Mouse (Mus musculus) MEL (cell line): ENCODE data around the gene Sptbn1. TPM values are rescaled to one million over a fixed set of nuclear protein-coding genes. Genes with fewer than 3 reads are reported as not detected.

ENCODE experiments used
- DNase-seq: peaks from one replicate; pipeline ENCODE4 v3.0.0; 2011; ENCODE audit warnings: low read depth, low spot score
- H3K27ac ChIP-seq: 2 replicates; pipeline ENCODE4 v1.5.1; 2012; ENCODE audit warnings: low read depth, mild to moderate bottlenecking, control low read depth, low read length, moderate library complexity; ENCODE audit not compliant: control insufficient read depth
- H3K27me3 ChIP-seq, 2 experiments: fragments of 150-350 bp in 1 of 2; sonication (generic) in 1 of 2; 2 replicates each; pipeline ENCODE4 v1.6.1; 2012; ENCODE audit warnings: low read length in 2 of 2, mild to moderate bottlenecking in 2 of 2, improper control_type of control experiment in 1 of 2, moderate library complexity in 1 of 2; ENCODE audit not compliant: insufficient read depth in 2 of 2, control insufficient read depth in 1 of 2
- H3K36me3 ChIP-seq, 2 experiments: 2 replicates each; pipeline ENCODE4 v1.6.1; 2012 to 2014; ENCODE audit warnings: low read length in 2 of 2, improper control_type of control experiment in 1 of 2, inconsistent platforms in 1 of 2, mild to moderate bottlenecking in 1 of 2; ENCODE audit not compliant: insufficient read depth in 2 of 2, control insufficient read depth in 1 of 2
- H3K4me1 ChIP-seq, 2 experiments: fragments of 150-350 bp in 1 of 2; sonication (generic) in 1 of 2; 2 replicates each; pipeline ENCODE4 v1.6.1; 2012; ENCODE audit warnings: low read length in 2 of 2, improper control_type of control experiment in 1 of 2, mild to moderate bottlenecking in 1 of 2; ENCODE audit not compliant: insufficient read depth in 2 of 2, control insufficient read depth in 1 of 2
- H3K4me3 ChIP-seq, 2 experiments: fragments of 150-350 bp in 1 of 2; sonication (generic) in 1 of 2; 2 replicates each; pipeline ENCODE4 v1.5.1; 2012; ENCODE audit warnings: low read depth in 2 of 2, low read length in 2 of 2, mild to moderate bottlenecking in 2 of 2, moderate library complexity in 2 of 2, control low read depth in 1 of 2, improper control_type of control experiment in 1 of 2; ENCODE audit not compliant: control insufficient read depth in 1 of 2, insufficient read depth in 1 of 2
- H3K79me2 ChIP-seq: 2 replicates; pipeline ENCODE4 v1.6.1; 2012; ENCODE audit warnings: mild to moderate bottlenecking, low read length, moderate library complexity; ENCODE audit not compliant: control insufficient read depth, poor library complexity, insufficient read depth
- H3K9ac ChIP-seq: 2 replicates; pipeline ENCODE4 v1.6.1; 2012; ENCODE audit warnings: low read depth, mild to moderate bottlenecking, control low read depth, low read length, moderate library complexity; ENCODE audit not compliant: control insufficient read depth, poor library complexity, severe bottlenecking
- H3K9me3 ChIP-seq: fragments of 150-350 bp; sonication (generic); replicated peaks from 2 replicates; pipeline ENCODE4 v1.6.1; 2012; ENCODE audit warnings: mild to moderate bottlenecking, low read length, improper control_type of control experiment, moderate library complexity; ENCODE audit not compliant: insufficient read depth
- BHLHE40 ChIP-seq: IDR thresholded peaks from 2 replicates; pipeline ENCODE4 v1.6.1; 2012; ENCODE audit warnings: low read depth, mild to moderate bottlenecking, inconsistent platforms, low read length, improper control_type of control experiment, borderline replicate concordance
- E2F4 ChIP-seq: IDR thresholded peaks from 2 replicates; pipeline ENCODE4 v1.6.1; 2011; ENCODE audit warnings: low read depth, low read length, improper control_type of control experiment, borderline replicate concordance
- ETS1 ChIP-seq: IDR thresholded peaks from 2 replicates; pipeline ENCODE4 v1.6.1; 2012; ENCODE audit warnings: low read depth, mild to moderate bottlenecking, inconsistent platforms, low read length, improper control_type of control experiment, moderate library complexity
- GATA1 ChIP-seq: IDR thresholded peaks from 2 replicates; pipeline ENCODE4 v1.6.1; 2011; ENCODE audit warnings: low read depth, low read length, improper control_type of control experiment
- JUND ChIP-seq: IDR thresholded peaks from 2 replicates; pipeline ENCODE4 v1.6.1; 2011; ENCODE audit warnings: low read depth, mild to moderate bottlenecking, improper control_type of control experiment, low read length
- MAX ChIP-seq: IDR thresholded peaks from 2 replicates; pipeline ENCODE4 v1.6.1; 2011; ENCODE audit warnings: low read length, improper control_type of control experiment
- MEF2A ChIP-seq: IDR thresholded peaks from 2 replicates; pipeline ENCODE4 v1.6.1; 2014; ENCODE audit warnings: low read depth, mild to moderate bottlenecking, inconsistent platforms, low read length, improper control_type of control experiment; ENCODE audit not compliant: poor library complexity, insufficient replicate concordance, severe bottlenecking; ENCODE audit errors: extremely low read depth
- MYB ChIP-seq: IDR thresholded peaks from 2 replicates; pipeline ENCODE4 v1.6.1; 2011; ENCODE audit warnings: mild to moderate bottlenecking, low read depth, low read length, improper control_type of control experiment
- NELFE ChIP-seq: IDR thresholded peaks from 2 replicates; pipeline ENCODE4 v1.6.1; 2011; ENCODE audit warnings: low read depth, low read length, improper control_type of control experiment
- NRF1 ChIP-seq: IDR thresholded peaks from 2 replicates; pipeline ENCODE4 v1.6.1; 2014; ENCODE audit warnings: low read depth, mild to moderate bottlenecking, inconsistent platforms, low read length, improper control_type of control experiment, moderate library complexity; ENCODE audit not compliant: poor library complexity, insufficient read depth, severe bottlenecking
- POLR2A ChIP-seq, 2 experiments: IDR thresholded peaks; 2 replicates each; pipeline ENCODE4 v1.6.1; 2011 to 2012; ENCODE audit warnings: low read length in 2 of 2, mild to moderate bottlenecking in 2 of 2, control low read depth in 1 of 2, improper control_type of control experiment in 1 of 2, low read depth in 1 of 2, moderate library complexity in 1 of 2; ENCODE audit not compliant: control insufficient read depth in 1 of 2, insufficient read depth in 1 of 2, poor library complexity in 1 of 2
- RAD21 ChIP-seq: IDR thresholded peaks from 2 replicates; pipeline ENCODE4 v1.6.1; 2011; ENCODE audit warnings: mild to moderate bottlenecking, low read depth, low read length, improper control_type of control experiment
- RCOR1 ChIP-seq: IDR thresholded peaks from 2 replicates; pipeline ENCODE4 v1.6.1; 2012; ENCODE audit warnings: low read depth, mild to moderate bottlenecking, inconsistent platforms, low read length, improper control_type of control experiment
- SMC3 ChIP-seq: IDR thresholded peaks from 2 replicates; pipeline ENCODE4 v1.6.1; 2011; ENCODE audit warnings: low read depth, low read length, improper control_type of control experiment
- TBP ChIP-seq: IDR thresholded peaks from 2 replicates; pipeline ENCODE4 v1.8.0; 2011; ENCODE audit warnings: low read depth, low read length, improper control_type of control experiment
- TCF12 ChIP-seq: IDR thresholded peaks from 2 replicates; pipeline ENCODE4 v1.6.1; 2014; ENCODE audit warnings: low read depth, mild to moderate bottlenecking, inconsistent platforms, low read length, improper control_type of control experiment, moderate library complexity
- USF1 ChIP-seq: IDR thresholded peaks from 2 replicates; pipeline ENCODE4 v1.6.1; 2014; ENCODE audit warnings: low read depth, mild to moderate bottlenecking, inconsistent platforms, low read length, improper control_type of control experiment, moderate library complexity
- ZC3H11A ChIP-seq: IDR thresholded peaks from 2 replicates; pipeline ENCODE4 v1.6.1; 2012; ENCODE audit warnings: low read depth, mild to moderate bottlenecking, inconsistent platforms, low read length, improper control_type of control experiment
- ZKSCAN1 ChIP-seq: IDR thresholded peaks from 2 replicates; pipeline ENCODE4 v1.6.1; 2012; ENCODE audit warnings: low read depth, mild to moderate bottlenecking, inconsistent platforms, low read length, improper control_type of control experiment, moderate library complexity
- ZMIZ1 ChIP-seq: IDR thresholded peaks from 2 replicates; pipeline ENCODE4 v1.6.1; 2012; ENCODE audit warnings: low read depth, mild to moderate bottlenecking, inconsistent platforms, low read length, improper control_type of control experiment, moderate library complexity
- ZNF384 ChIP-seq: IDR thresholded peaks from 2 replicates; pipeline ENCODE4 v1.6.1; 2012; ENCODE audit warnings: low read depth, mild to moderate bottlenecking, inconsistent platforms, low read length, improper control_type of control experiment
- polyA plus RNA-seq, 2 experiments: library from polyadenylated mRNA; stranded (reverse) in 1 of 2; unstranded in 1 of 2; fragments of >175 nt in 1 of 2; fragments of >200 nt in 1 of 2; gene quantifications; 2 replicates each; pipeline versions ENCODE4 v1.2.1 to v1.2.4; 2012; ENCODE audit warnings: low replicate concordance in 2 of 2, low read depth in 1 of 2; ENCODE audit not compliant: insufficient read length in 2 of 2, insufficient read depth in 1 of 2, missing spikeins in 1 of 2
- total RNA-seq: library from RNA; depleted of rRNA; stranded (reverse); fragments of 300-350 nt; gene quantifications from 2 replicates; pipeline ENCODE4 v1.2.3, GENCODE M21; 2012

Gene Sptbn1
- total and polyA plus RNA-seq, 3 experiments, result 14.6 to 20.2 TPM; not detected in 1

DNA sequence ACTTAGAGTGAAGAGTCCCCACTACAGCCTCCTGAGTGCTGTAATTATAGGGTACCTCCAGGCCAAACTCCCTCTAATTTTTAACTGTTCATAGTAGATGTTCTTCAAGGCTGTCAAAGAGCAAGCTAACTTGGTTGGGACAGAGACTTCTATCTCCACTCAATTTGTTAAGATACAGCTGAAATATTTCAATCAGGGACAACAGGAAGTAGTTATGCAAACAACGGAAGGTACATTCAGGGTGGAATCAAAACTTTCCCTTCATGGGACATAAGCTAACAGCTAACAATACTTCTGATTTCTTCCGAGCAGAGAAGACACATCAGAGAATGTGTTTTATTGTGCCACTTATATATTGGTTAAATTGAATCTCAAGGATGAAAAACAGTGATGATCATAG lies 20.1 kb upstream of the Sptbn1 start:
- H3K9me3 ChIP-seq, result no peaks in the 10 kb centered on the region
- H3K4me3 ChIP-seq, result no peak overlapping the region
- H3K4me1 ChIP-seq, result peaks cover 3 to 14% of the 10 kb centered on the region in 2 experiments; a peak in 3 of 4 replicates
- H3K27me3 ChIP-seq, result no peaks in the 10 kb centered on the region; a peak in 1 of 4 replicates
- H3K9ac ChIP-seq, result no peak overlapping the region
- peaks cover 0 to 13% of the 10 kb centered on the region in 2 experiments; a peak in 2 of 4 replicates for H3K36me3 ChIP-seq
- no peak overlapping the region for H3K27ac ChIP-seq
- no peak for TF ChIP-seq RAD21
- no peak for TF ChIP-seq NRF1
- TF ChIP-seq ZC3H11A, result no peak
- no peak for TF ChIP-seq E2F4
- no peak for TF ChIP-seq JUND
- TF ChIP-seq USF1, result no peak
- TF ChIP-seq TBP, result no peak
- TF ChIP-seq ETS1, result no peak
- no peak for TF ChIP-seq MEF2A
- TF ChIP-seq TCF12, result no peak
- no peaks in the 10 kb centered on the region for H3K79me2 ChIP-seq
- no peak for DNase-seq

DNA sequence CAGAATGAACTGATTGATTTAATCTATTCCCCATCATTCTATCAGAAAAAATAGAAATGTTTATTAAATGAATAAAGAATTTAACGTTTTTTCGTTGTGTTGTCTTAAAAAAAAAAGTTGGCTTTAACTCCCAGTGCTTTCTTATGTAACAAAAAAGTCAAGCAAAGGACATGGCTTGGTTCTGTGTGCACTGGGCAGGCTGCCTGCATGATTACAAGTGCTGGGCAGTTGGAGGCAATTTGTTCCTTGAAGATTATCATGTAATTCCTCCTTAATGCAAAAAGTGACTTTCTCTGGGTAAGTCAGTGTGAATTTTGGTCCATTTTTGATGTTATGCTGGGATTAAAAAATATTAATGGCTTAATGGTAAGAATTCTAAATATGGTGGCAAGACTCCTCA lies 15.7 kb upstream of the Sptbn1 start:
- H3K4me1 ChIP-seq, result no peaks in the 10 kb centered on the region
- TF ChIP-seq SMC3 (no peak), ZNF384 (no peak), MAX (no peak), NELFE (no peak), RCOR1 (no peak)
- no peak for DNase-seq
- no peaks in the 10 kb centered on the region for H3K79me2 ChIP-seq
- H3K4me3 ChIP-seq, result no peak overlapping the region
- peaks cover 0 to 4% of the 10 kb centered on the region in 2 experiments; a peak in 1 of 4 replicates for H3K36me3 ChIP-seq
- no peaks in the 10 kb centered on the region; a peak in 1 of 4 replicates for H3K27me3 ChIP-seq
- H3K9ac ChIP-seq, result no peak overlapping the region
- no peak overlapping the region for H3K27ac ChIP-seq
- H3K9me3 ChIP-seq, result no peaks in the 10 kb centered on the region

DNA sequence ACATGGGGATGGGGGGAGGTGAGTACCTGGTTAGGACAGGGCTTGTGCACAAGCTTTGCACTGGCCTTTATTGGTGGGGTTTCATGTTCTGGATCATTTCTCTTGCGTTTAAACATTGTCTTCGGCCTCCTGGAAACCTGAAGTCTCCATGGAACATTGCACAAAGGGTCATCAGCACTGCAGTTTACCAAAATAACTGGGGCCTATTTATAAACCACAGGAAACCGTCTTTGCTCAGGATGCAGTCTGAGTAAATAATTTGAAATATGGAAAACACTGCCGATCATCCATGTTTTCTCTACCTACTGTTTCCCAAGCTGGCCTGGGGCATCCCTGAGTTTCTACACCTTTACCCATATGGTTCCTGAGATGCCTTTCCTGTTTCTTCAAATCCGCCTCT lies 13.1 kb upstream of the Sptbn1 start:
- no peaks in the 10 kb centered on the region for H3K79me2 ChIP-seq
- H3K4me1 ChIP-seq, result no peaks in the 10 kb centered on the region
- no peaks in the 10 kb centered on the region for H3K36me3 ChIP-seq
- H3K4me3 ChIP-seq, result no peak overlapping the region
- H3K9ac ChIP-seq, result no peak overlapping the region
- peaks cover 0 to 1% of the 10 kb centered on the region in 2 experiments; a peak in 2 of 4 replicates for H3K27me3 ChIP-seq
- no peak overlapping the region for H3K27ac ChIP-seq
- H3K9me3 ChIP-seq, result no peaks in the 10 kb centered on the region
- TF ChIP-seq POLR2A (IDR thresholded peaks at IDR 0.05; ENCODE audit: control insufficient read depth in 1 of 2, insufficient read depth in 1 of 2, low read depth in 1 of 2, low read length in 2 of 2, poor library complexity in 1 of 2), result no peak
- TF ChIP-seq ZMIZ1, result no peak
- TF ChIP-seq ZKSCAN1, result no peak
- TF ChIP-seq MYB, result no peak
- no peak for TF ChIP-seq GATA1
- no peak for TF ChIP-seq NELFE
- no peak for TF ChIP-seq MAX
- TF ChIP-seq E2F4, result no peak
- no peak for TF ChIP-seq SMC3
- TF ChIP-seq BHLHE40, result no peak
- TF ChIP-seq, all 39 proteins: peak for 0
- DNase-seq, result no peak
